In the genomic region with DNA sequence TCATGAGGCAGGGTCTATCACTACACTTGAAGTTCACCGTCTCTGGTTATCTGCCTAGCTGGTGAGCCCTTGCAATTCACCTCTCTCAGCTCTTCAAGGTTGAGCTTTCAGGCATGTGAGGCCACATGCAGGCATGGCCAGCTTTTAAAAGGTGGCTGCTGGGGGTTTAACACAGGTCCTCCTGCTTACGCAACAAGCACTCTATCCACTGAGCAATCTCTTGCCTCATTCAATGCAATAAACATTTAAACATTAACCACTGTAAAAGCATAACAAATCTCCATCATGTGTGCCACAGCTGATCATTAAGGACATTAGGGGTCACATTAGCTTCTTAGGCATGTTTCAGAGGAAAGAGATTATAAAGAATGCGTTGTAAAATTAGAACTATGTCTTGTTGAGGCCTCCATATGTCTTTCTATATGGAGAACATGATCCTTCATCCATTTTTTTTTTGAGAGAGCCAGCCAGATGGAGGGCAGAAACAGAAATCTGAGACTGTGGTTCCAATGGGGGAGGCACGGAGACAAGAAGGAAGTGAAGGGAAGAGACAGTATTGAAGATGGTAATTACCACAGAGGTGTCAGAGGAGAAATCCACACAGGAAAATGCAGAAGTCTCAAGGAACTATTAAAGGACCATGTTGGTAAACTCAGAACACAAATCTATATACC, we compare ENCODE assay signal across 13 mouse cellular contexts.
"Had no signal": no experiment of that assay in that cellular context is flagged by ENCODE, and none has a peak within 500 bp of the region (broad histone marks: within the 10 kb centered on the region; RNA-seq: fewer than 3 reads in every experiment).

No protein-coding gene starts in this region.

- DNase-seq: layer of hippocampus, adult 9-11 months; lung, postnatal 4 days; retina, postnatal 1 day; right cerebral cortex, postnatal 14 days; thymus, postnatal 4 days had no signal

- H3K27ac ChIP-seq: hindbrain, postnatal 0 days; kidney, postnatal 0 days; limb, embryonic 10.5 days; liver, embryonic 12.5 days; lung, embryonic 15.5 days; midbrain, embryonic 10.5 days; midbrain, embryonic 15.5 days; neural tube, embryonic 12.5 days had no signal

- H3K36me3 ChIP-seq: limb, embryonic 10.5 days; liver, embryonic 12.5 days; lung, embryonic 15.5 days; midbrain, embryonic 10.5 days; midbrain, embryonic 15.5 days; neural tube, embryonic 12.5 days had no signal

- H3K4me1 ChIP-seq: limb, embryonic 10.5 days; liver, embryonic 12.5 days; lung, embryonic 15.5 days; midbrain, embryonic 15.5 days; neural tube, embryonic 12.5 days had no signal

- H3K4me3 ChIP-seq: limb, embryonic 10.5 days; liver, embryonic 12.5 days; lung, embryonic 15.5 days; midbrain, embryonic 10.5 days; midbrain, embryonic 15.5 days; neural tube, embryonic 12.5 days had no signal

- H3K4me2 ChIP-seq: liver, embryonic 12.5 days; lung, embryonic 15.5 days; midbrain, embryonic 15.5 days; neural tube, embryonic 12.5 days had no signal

- H3K9me3 ChIP-seq: limb, embryonic 10.5 days; liver, embryonic 12.5 days; lung, embryonic 15.5 days; midbrain, embryonic 10.5 days; midbrain, embryonic 15.5 days; neural tube, embryonic 12.5 days had no signal

- ATAC-seq: hindbrain, postnatal 0 days; liver, embryonic 12.5 days; midbrain, embryonic 15.5 days had no signal

- H3K27me3 ChIP-seq: liver, embryonic 12.5 days; lung, embryonic 15.5 days; midbrain, embryonic 15.5 days; neural tube, embryonic 12.5 days had no signal

- H3K9ac ChIP-seq: liver, embryonic 12.5 days; lung, embryonic 15.5 days; midbrain, embryonic 15.5 days; neural tube, embryonic 12.5 days had no signal
